Mouse (Mus musculus) megakaryocyte, embryonic 14.5 days (primary cell): Measurements from ENCODE around the gene Ociad1. TPM values are rescaled to one million over a fixed set of nuclear protein-coding genes. Genes with fewer than 3 reads are reported as not detected.

ENCODE experiments used
- H3K27me3 ChIP-seq: replicated peaks from 2 replicates; pipeline ENCODE3; 2012; ENCODE audit warnings: inconsistent platforms
- H3K36me3 ChIP-seq: replicated peaks from 2 replicates; pipeline ENCODE3; 2012; ENCODE audit warnings: low read length, inconsistent platforms, mixed read lengths
- H3K4me1 ChIP-seq: 2 replicates; pipeline ENCODE4 v1.6.1; 2012; ENCODE audit warnings: inconsistent platforms
- H3K4me3 ChIP-seq: replicated peaks from 2 replicates; pipeline ENCODE3; 2012; ENCODE audit warnings: moderate library complexity, mild to moderate bottlenecking, inconsistent platforms
- H3K9me3 ChIP-seq: 2 replicates; pipeline ENCODE4 v1.6.1; 2012; ENCODE audit warnings: inconsistent platforms
- FLI1 ChIP-seq: IDR thresholded peaks from 2 replicates; pipeline ENCODE4 v1.6.1; 2012; ENCODE audit warnings: low read length, inconsistent platforms, mixed read lengths
- GATA1 ChIP-seq: IDR thresholded peaks from 3 replicates; pipeline ENCODE4 v1.6.1; 2012; ENCODE audit warnings: mixed read lengths, low read length, inconsistent platforms, borderline replicate concordance
- polyA plus RNA-seq: library from polyadenylated mRNA; stranded (reverse); fragments of >175 nt; gene quantifications from 2 replicates; pipeline ENCODE4 v1.2.3, GENCODE M21; 2012; ENCODE audit warnings: low replicate concordance; ENCODE audit not compliant: insufficient read depth

Ociad1 gene
- polyA plus RNA-seq, 1 experiment: 106 TPM

GRCm38 (mm10) chr5:73336448-73336847, 43.9 kb downstream of the Ociad1 start:
- Histone ChIP-seq H3K27me3 (peaks cover 13% of the 10 kb centered on the region), H3K4me1 (peaks cover 33% of the 10 kb centered on the region), H3K9me3 (peaks cover 5% of the 10 kb centered on the region), H3K36me3 (no peaks in the 10 kb centered on the region), H3K4me3 (no peak overlapping the region)
- no peak for TF ChIP-seq GATA1
- TF ChIP-seq FLI1: no peak

- TF ChIP-seq GATA1 (no peak), FLI1 (no peak)
- Histone ChIP-seq H3K9me3 (peaks cover 5% of the 10 kb centered on the region), H3K4me1 (peaks cover 24% of the 10 kb centered on the region), H3K27me3 (peaks cover 24% of the 10 kb centered on the region), H3K4me3 (peak overlapping the region; percentile 93), H3K36me3 (no peaks in the 10 kb centered on the region)
These were observed 45.6 kb downstream of the Ociad1 start for GRCm38 (mm10) chr5:73337961-73338831.

- Histone ChIP-seq H3K4me3 (peak overlapping the region; percentile 93), H3K4me1 (peaks cover 24% of the 10 kb centered on the region), H3K9me3 (peaks cover 5% of the 10 kb centered on the region), H3K36me3 (no peaks in the 10 kb centered on the region), H3K27me3 (peaks cover 27% of the 10 kb centered on the region)
- TF ChIP-seq GATA1: no peak
- TF ChIP-seq FLI1: no peak
These were observed 46.2 kb downstream of the Ociad1 start for GRCm38 (mm10) chr5:73338832-73339163.

- Histone ChIP-seq H3K4me1 (peaks cover 23% of the 10 kb centered on the region), H3K9me3 (peaks cover 5% of the 10 kb centered on the region), H3K4me3 (no peak overlapping the region), H3K36me3 (no peaks in the 10 kb centered on the region), H3K27me3 (peaks cover 32% of the 10 kb centered on the region)
- no peak for TF ChIP-seq FLI1
- no peak for TF ChIP-seq GATA1
These were observed 47.5 kb downstream of the Ociad1 start for GRCm38 (mm10) chr5:73339779-73340722.

- H3K4me1 ChIP-seq: peaks cover 21% of the 10 kb centered on the region
- H3K9me3 ChIP-seq: peaks cover 5% of the 10 kb centered on the region
- H3K4me3 ChIP-seq: no peak within 1 kb of the TSS
- H3K36me3 ChIP-seq: no peaks in the 10 kb centered on the region
- TF ChIP-seq GATA1 (no peak), FLI1 (no peak)
- H3K27me3 ChIP-seq: peaks cover 32% of the 10 kb centered on the region
These were observed 48.2 kb downstream of the Ociad1 start, which contains the start of gene Ociad2 for GRCm38 (mm10) chr5:73340723-73341235. TSS of gene Ociad2 (minus strand) at chr5:73341028.

GRCm38 (mm10) chr5:73342701-73343355, 50.2 kb downstream of the Ociad1 start:
- H3K27me3 ChIP-seq: peaks cover 25% of the 10 kb centered on the region
- no peaks in the 10 kb centered on the region for H3K36me3 ChIP-seq
- peaks cover 19% of the 10 kb centered on the region for H3K4me1 ChIP-seq
- TF ChIP-seq FLI1: no peak
- TF ChIP-seq GATA1: no peak
- peaks cover 5% of the 10 kb centered on the region for H3K9me3 ChIP-seq
- H3K4me3 ChIP-seq: no peak overlapping the region

GRCm38 (mm10) chr5:73344310-73344709, 51.7 kb downstream of the Ociad1 start:
- H3K27me3 ChIP-seq: peaks cover 24% of the 10 kb centered on the region
- TF ChIP-seq FLI1: no peak
- no peak for TF ChIP-seq GATA1
- no peak overlapping the region for H3K4me3 ChIP-seq
- H3K36me3 ChIP-seq: no peaks in the 10 kb centered on the region
- H3K9me3 ChIP-seq: peaks cover 5% of the 10 kb centered on the region
- H3K4me1 ChIP-seq: peaks cover 6% of the 10 kb centered on the region

- no peaks in the 10 kb centered on the region for H3K36me3 ChIP-seq
- TF ChIP-seq GATA1: no peak
- TF ChIP-seq FLI1: no peak
- H3K27me3 ChIP-seq: peaks cover 28% of the 10 kb centered on the region
- H3K9me3 ChIP-seq: no peaks in the 10 kb centered on the region
- no peaks in the 10 kb centered on the region; the same call in none of the 2 replicates for H3K4me1 ChIP-seq
- no peak overlapping the region for H3K4me3 ChIP-seq
These were observed 52.7 kb downstream of the Ociad1 start for GRCm38 (mm10) chr5:73345254-73345653.

GRCm38 (mm10) chr5:73349514-73349913, 56.9 kb downstream of the Ociad1 start:
- Histone ChIP-seq H3K9me3 (0 out of 2 replicates have a peak, but pooled peaks cover 3% of the 10 kb centered on the region), H3K4me3 (no peak overlapping the region), H3K36me3 (no peaks in the 10 kb centered on the region), H3K4me1 (no peaks in the 10 kb centered on the region), H3K27me3 (peaks cover 28% of the 10 kb centered on the region)
- TF ChIP-seq FLI1: no peak
- no peak for TF ChIP-seq GATA1
